Mouse (Mus musculus) heart, adult 2 months (tissue): ENCODE measurements around the gene Hist2h2aa1.

Experiments
- CTCF ChIP-seq: fragments of 200-600 bp; IDR thresholded peaks from 2 replicates; pipeline ENCODE4 v1.8.1; 2022; ENCODE audit warnings: antibody characterized with exemption, mild to moderate bottlenecking, moderate library complexity
- EP300 ChIP-seq: fragments of 200-500 bp; IDR thresholded peaks from 2 replicates; pipeline ENCODE4 v1.6.1; 2011; ENCODE audit warnings: low read depth, low read length, control low read depth; ENCODE audit not compliant: insufficient read depth
- POLR2A ChIP-seq: fragments of 200-500 bp; IDR thresholded peaks from 2 replicates; pipeline ENCODE4 v1.6.1; 2011; ENCODE audit warnings: mild to moderate bottlenecking, low read depth, low read length, control low read depth; ENCODE audit not compliant: insufficient read depth

DNA sequence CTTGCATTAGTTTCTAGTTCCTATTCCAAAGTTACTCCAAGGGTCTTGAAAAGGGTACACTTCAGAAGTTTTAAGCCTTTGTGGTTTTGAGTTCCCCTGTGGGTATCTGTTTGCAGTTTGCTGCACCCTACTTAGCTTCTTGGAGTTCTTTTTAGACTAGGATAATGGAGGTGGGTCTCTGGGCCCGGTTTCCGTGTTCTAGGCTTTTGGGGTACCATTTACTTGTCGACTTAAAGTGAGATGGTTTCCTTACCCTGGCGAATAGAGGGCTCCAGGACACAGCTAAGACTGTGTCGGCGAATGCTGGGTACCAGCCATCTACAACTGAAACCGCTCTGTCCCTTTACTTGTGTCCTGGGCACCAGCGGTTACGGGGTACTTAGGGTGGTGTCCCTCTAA, 23.7 kb upstream of the Hist2h2aa1 start:
- no peak for TF ChIP-seq CTCF
- no peak for TF ChIP-seq POLR2A
- no peak for TF ChIP-seq EP300
